Mouse (Mus musculus): Measurements from ENCODE around the gene Ccz1. TPM values are rescaled to one million over a fixed set of nuclear protein-coding genes. Genes with fewer than 3 reads are reported as not detected.

Gene Ccz1
- polyA plus RNA-seq, 1 experiment = 74.6 TPM

DNA sequence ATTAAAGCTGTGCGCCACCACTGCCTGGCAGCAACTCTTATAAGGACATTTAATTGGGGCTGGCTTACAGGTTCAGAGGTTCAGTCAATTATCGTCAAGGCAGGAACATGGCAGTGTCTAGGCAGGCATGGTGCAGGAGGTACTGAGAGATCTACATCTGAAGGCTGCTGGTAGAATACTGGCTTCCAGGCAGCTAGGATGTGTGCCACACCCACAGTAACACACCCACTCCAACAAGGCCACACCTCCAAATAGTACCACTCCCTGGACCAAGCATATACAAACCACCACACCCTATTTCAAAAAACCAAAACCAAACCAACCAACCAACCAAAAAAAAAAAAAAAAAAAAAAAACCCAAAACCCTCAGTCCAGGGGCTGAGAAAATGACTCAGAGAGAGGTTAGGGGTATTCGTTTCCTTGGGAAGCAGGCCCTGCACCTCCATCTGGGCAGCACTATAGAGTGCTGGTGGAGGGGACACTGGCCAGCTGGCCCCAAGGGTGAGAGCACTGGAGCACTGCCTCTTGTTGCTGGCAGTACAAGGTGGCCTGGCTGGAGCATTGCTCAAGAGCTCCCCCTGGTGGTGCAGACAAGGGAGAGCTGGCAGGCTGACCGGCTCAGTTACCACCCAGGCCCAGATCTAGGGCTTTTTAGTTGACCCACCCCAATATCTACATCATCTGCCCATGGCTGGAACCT lies 39.6 kb downstream of the Ccz1 start:
- TF ChIP-seq GATA1 (IDR thresholded peaks at IDR 0.05; ENCODE audit: low read length) = no peak

DNA sequence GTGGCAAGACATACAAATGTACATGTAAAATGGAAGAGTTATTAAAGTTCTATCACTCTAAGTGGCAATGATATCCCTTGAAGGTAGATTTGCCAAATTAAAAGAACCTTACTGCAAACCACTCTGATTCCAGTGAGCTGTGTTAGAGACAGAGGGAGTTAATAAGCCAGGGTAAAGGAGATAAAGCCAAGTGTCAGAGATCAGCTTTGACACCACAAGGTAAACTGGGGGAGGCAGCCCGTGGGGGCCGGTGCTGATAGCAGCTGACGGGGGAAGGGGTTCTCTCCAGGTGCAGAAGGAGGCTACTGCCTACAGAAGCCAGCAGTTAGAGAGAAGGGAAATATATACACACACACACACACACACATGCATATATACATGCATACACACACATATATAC lies 42.0 kb downstream of the Ccz1 start:
- TF ChIP-seq GATA1 (IDR thresholded peaks at IDR 0.05; ENCODE audit: low read length) = no peak

DNA sequence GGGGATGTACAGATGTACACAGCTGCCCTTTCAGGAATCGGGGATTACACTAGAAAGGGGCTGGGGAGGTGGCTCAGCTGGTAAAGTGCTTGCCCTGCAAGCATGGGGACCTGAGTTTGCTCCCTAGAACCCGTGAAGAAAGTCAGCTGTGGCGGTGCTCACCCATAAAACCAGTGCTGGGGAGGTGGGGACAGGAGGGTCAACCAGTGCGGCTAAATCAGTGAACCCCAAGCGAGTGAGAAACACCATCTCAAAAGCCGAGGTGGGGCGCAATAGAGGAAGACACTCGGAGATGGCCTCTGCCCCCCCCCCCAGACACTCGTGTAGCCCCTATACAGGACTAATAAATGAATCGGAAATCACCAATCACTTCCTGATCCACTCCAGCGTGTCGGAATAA lies 48.0 kb downstream of the Ccz1 start:
- TF ChIP-seq GATA1 (IDR thresholded peaks at IDR 0.05; ENCODE audit: low read length) = no peak

DNA sequence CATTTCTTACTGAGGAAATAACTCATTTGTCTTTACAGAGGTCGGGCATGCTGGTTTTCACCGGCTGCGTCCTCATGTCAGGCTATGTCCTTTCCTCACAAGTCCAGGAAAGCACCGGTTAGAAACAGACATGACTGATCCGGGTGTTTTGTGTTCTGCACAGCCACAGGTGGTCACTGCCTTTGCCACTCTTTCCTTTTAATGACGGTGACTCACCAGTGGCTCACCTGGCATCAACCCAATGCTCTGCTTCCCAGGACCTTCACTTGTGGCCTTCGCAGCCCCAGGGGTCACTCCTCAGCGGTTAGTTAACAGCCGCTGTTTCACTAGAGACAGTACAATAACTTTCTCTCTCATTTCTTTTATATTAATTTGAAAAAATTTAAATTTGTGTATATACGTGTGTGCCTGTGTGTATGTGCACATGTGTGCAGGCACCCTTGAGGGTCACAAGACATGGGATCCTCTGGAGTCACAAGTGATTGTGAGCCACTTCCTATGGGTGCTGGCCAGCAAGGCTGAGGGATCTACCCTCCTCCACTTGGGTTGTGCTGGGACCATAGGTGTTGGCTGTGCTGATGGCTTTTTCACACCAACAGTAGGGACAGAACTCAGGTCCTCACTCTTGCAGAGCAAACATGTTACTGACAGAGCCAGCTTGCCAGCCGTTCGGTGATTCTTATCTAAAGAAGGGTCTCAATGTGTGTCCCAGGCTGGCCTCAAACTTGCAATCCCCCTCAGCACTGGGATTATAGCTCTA lies 48.9 kb downstream of the Ccz1 start:
- no peak for TF ChIP-seq GATA1 (IDR thresholded peaks at IDR 0.05; ENCODE audit: low read length)

DNA sequence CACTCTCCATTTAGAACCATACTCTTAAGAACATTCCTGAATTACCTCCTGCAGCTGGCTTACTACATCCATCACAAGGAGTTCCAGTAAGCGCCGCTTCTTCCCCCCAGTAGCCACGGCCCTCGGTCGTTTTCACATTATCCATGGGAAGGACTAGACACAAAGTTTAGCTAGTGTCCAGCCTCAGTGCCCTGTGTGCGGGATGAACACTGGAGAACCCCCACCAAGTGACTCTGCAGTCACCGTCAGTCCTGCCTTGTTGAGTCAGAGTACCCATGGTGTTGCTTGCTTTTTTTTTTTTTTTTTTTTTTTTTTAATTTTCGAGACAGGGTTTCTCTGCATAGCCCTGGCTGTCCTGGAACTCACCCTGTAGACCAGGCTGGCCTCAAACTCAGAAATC lies 53.5 kb downstream of the Ccz1 start:
- no peak for TF ChIP-seq GATA1 (IDR thresholded peaks at IDR 0.05; ENCODE audit: low read length)

DNA sequence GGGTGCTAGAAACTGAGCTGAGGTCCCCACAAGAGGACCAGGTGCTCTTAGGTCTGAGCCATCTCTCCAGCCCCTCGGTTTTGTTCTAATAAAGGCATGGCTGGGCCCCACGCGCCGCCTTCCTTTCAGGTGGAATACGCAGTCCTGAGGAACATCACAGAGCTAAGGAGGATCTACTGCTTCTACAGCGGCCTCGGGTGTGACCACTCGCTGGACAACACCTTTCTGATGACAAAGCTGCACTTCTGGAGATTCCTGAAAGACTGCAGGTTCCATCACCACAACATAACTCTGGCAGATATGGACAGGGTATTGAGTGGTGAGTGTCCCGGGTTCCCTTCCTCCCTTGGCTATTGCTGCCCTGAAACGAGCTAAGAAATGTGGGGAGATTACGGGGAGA lies 55.1 kb downstream of the Ccz1 start:
- TF ChIP-seq GATA1 (IDR thresholded peaks at IDR 0.05; ENCODE audit: low read length) = no peak

DNA sequence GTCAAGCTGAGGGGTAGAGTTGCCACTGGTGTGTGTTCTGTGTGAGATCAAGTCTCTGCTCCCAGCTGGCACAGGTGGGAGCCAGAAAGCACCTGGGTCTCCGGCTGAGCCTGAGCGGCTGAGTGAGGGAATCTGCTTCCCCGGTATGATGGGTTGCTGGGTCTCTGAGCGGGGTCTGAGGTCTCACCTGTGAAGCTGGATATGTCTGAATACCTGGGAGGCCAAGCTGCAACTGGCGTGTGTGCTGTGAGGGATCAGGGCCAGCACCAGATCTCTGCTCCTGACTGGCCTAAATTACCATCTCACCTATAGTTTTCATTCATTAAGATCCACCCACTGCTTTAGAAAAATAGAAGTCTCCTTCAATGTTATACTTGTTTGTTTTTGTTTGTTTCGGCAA lies 57.6 kb downstream of the Ccz1 start:
- TF ChIP-seq GATA1 (IDR thresholded peaks at IDR 0.05; ENCODE audit: low read length) = no peak

DNA sequence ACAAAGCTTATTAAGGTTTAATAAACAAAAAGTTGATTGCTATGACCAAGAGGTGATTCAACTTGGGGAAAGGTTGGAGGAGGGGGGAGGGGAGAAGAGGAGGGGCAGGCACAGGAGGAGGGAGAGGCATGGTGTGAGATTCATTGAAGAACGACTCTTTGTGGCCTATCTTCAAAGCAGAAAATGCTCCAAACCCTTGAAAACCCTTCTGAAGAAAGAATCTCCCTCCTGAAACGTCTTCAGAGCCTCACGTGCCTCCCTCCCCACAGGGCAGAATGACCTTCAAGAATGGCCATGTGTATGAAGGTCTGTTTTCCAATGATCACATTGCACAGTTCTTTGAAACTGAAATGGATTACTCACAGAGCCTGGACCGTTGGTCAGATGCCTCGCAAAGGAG lies 64.7 kb downstream of the Ccz1 start:
- no peak for TF ChIP-seq GATA1 (IDR thresholded peaks at IDR 0.05; ENCODE audit: low read length)

DNA sequence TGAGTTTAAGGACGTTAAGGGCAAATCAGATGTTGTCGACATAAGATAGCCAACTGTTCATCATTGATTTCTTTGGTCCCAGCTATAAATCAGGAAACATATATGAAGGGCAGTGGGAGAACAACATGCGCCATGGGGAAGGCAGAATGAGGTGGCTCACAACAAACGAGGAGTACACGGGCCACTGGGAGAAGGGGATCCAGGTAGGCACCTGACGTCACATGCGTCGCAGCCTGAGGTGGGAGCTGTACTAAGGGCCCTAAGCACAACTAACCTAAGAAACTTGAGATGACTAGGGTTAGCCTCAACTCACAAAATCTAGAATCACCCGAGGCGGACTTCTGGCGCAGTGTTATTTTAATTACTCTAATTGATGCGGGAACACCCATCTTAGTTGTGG lies 66.3 kb downstream of the Ccz1 start:
- no peak for TF ChIP-seq GATA1 (IDR thresholded peaks at IDR 0.05; ENCODE audit: low read length)

DNA sequence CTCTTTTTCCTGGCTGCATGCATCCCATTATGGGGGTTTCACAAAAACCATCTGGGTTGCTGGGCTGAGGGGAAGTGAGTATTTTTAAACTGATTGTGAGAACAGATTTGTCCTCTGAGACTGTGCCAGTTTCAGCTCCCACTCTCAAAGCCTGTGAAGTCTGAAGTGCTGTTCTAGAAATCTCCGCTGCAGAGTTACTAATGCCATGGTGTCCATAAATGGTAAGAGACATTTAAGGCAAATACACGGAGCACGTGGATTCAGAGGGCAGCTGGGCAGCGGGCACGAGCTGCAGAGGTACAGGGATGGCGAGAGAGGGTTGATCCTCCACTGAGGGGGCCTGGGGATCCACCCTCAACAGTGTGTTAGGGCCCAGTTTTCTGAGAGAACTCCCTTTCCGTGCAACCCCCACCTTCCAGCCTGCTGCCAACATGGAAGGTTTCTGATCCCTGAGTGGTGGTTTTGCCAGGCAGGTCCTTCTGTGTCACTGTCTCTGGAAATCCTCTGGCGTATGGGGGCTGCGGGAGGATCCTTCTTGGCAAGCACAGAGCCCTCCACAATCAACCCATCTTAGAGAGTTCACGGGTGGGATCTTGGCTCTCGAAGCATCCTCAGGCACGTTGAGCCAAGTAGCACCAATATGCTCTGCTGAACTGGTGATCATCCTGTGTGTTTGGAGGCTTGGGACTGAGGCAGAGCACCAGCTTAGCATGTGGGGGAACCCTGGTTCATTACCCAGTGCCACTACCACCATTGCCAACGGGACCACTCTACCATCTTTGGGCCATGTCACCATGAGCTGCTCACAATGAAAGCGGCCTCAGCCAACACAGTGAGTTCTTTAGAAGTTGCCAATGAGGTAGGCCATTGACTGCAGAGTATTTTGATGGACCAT lies 71.2 kb downstream of the Ccz1 start:
- TF ChIP-seq GATA1 (IDR thresholded peaks at IDR 0.05; ENCODE audit: low read length) = no peak

DNA sequence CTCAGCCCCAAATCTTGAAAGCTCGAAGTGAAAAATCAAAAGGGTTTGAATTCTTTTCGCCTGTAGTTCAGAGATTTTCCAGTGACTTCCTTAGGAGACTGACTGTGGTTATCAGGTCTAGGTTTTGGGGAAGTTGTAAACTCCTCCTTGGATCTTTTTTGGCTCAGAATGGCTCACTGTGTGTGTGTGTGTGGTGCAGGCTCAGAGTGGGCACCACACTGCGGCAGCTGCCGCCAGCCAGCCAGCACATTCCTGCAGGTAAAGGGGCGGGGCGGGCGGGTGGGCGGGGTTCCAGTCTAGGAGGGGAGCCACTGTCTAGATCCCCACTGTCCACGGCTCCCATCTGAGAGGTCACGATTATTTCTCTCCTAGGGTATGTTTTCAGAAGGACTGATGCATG lies 73.1 kb downstream of the Ccz1 start:
- TF ChIP-seq GATA1 (IDR thresholded peaks at IDR 0.05; ENCODE audit: low read length) = no peak

Other genes with a start within 250 kb of the Ccz1 start
- gene Eif2ak1, start 197.1 kb downstream of the Ccz1 start, polyA plus RNA-seq (2012) = 19.0 and 26.8 TPM in 2 replicates
- gene Ankrd61, start 117.2 kb downstream of the Ccz1 start, polyA plus RNA-seq (2012) = 0.03 and 0.11 TPM in 2 replicates
- gene Aimp2, start 105.0 kb downstream of the Ccz1 start, polyA plus RNA-seq (2012) = 119 and 129 TPM in 2 replicates
- 0.70 and 1.4 TPM in 2 replicates for gene Pms2, start 104.9 kb downstream of the Ccz1 start, polyA plus RNA-seq (2012)
- gene Gm42421, start 86.7 kb downstream of the Ccz1 start, polyA plus RNA-seq (2012) = not detected in 2 replicates
- not detected in 2 replicates for gene Rsph10b, start 81.8 kb downstream of the Ccz1 start, polyA plus RNA-seq (2012)
- not detected in 2 replicates for gene Ocm, start 11.8 kb upstream of the Ccz1 start, polyA plus RNA-seq (2012)
- gene Lmtk2, start 85.6 kb upstream of the Ccz1 start, polyA plus RNA-seq (2012) = 6.3 and 8.3 TPM in 2 replicates
- gene Bhlha15, start 175.4 kb upstream of the Ccz1 start, polyA plus RNA-seq (2012) = 0.44 and 0.55 TPM in 2 replicates
- gene Tecpr1, start 208.7 kb upstream of the Ccz1 start, polyA plus RNA-seq (2012) = 5.4 and 5.9 TPM in 2 replicates
- gene Bri3, start 229.6 kb upstream of the Ccz1 start, polyA plus RNA-seq (2012) = 65.7 and 69.0 TPM in 2 replicates

All from G1E-ER4 (cell line).